Mouse (Mus musculus) G1E (cell line): ENCODE results near the gene Ranbp10. TPM values are rescaled to one million over a fixed set of nuclear protein-coding genes. Genes with fewer than 3 reads are reported as not detected.

Experiments
- ATAC-seq: 2 replicates; pipeline ENCODE4 v1.8.0; 2016; ENCODE audit warnings: mild to moderate bottlenecking; ENCODE audit not compliant: insufficient number of reproducible peaks, poor library complexity, low FRiP score, severe bottlenecking; ENCODE audit errors: extremely low read depth
- DNase-seq: peaks from one replicate; pipeline ENCODE4 v3.0.0; 2012; ENCODE audit warnings: low spot score
- H3K27me3 ChIP-seq: 2 replicates; pipeline ENCODE4 v1.6.1; 2012; ENCODE audit warnings: mild to moderate bottlenecking, low read length, inconsistent platforms; ENCODE audit not compliant: insufficient read depth
- H3K36me3 ChIP-seq: replicated peaks from 2 replicates; pipeline ENCODE3; 2012; ENCODE audit warnings: mild to moderate bottlenecking, inconsistent platforms
- H3K4me1 ChIP-seq: 2 replicates; pipeline ENCODE4 v1.6.1; 2012; ENCODE audit warnings: low read depth, low read length, inconsistent platforms, mixed read lengths; ENCODE audit not compliant: insufficient read depth
- H3K4me3 ChIP-seq: 2 replicates; pipeline ENCODE4 v1.5.1; 2012; ENCODE audit warnings: low read depth, mild to moderate bottlenecking, inconsistent platforms, low read length, moderate library complexity, mixed read lengths
- H3K9me3 ChIP-seq: replicated peaks from 2 replicates; pipeline ENCODE4 v1.6.1; 2012; ENCODE audit warnings: inconsistent platforms
- CTCF ChIP-seq: IDR thresholded peaks from 2 replicates; pipeline ENCODE4 v1.5.1; 2012; ENCODE audit warnings: low read depth, low read length, inconsistent platforms, mixed read lengths
- GATA1 ChIP-seq: IDR thresholded peaks from 2 replicates; pipeline ENCODE4 v1.6.1; 2012; ENCODE audit warnings: borderline replicate concordance, low read length, inconsistent platforms, mixed read lengths
- GATA2 ChIP-seq: IDR thresholded peaks from 2 replicates; pipeline ENCODE4 v1.6.1; 2012; ENCODE audit warnings: low read depth, low read length, inconsistent platforms, borderline replicate concordance
- POLR2AphosphoS5 ChIP-seq: IDR thresholded peaks from 2 replicates; pipeline ENCODE4 v1.6.1; 2012; ENCODE audit warnings: low read depth, low read length, inconsistent platforms; ENCODE audit not compliant: insufficient replicate concordance
- TAL1 ChIP-seq: conservative IDR thresholded peaks from 2 replicates; pipeline ENCODE4 v1.6.1; 2012; ENCODE audit warnings: low read depth, low read length, inconsistent platforms, mixed read lengths
- polyA plus RNA-seq: library from polyadenylated mRNA; stranded (reverse); fragments of >175 nt; gene quantifications from 2 replicates; pipeline ENCODE4 v1.2.3, GENCODE M21; 2012
- total RNA-seq, 2 experiments: library from RNA; stranded (forward) in 1 of 2; stranded (reverse) in 1 of 2; fragments of 200-1000 nt in 1 of 2; fragments of >200 nt in 1 of 2; fragmentation: Nextera tagmentation in 1 of 2; gene quantifications; 2 replicates each; pipeline ENCODE4 v1.2.3; 2014 to 2017

The Ranbp10 gene
- total and polyA plus RNA-seq, 3 experiments: 14.3 to 114 (median 29.3) TPM

- Histone ChIP-seq H3K36me3 (peaks cover 10% of the 10 kb centered on the region), H3K4me1 (peaks cover 11% of the 10 kb centered on the region), H3K4me3 (no peak overlapping the region), H3K9me3 (no peaks in the 10 kb centered on the region), H3K27me3 (0 out of 2 replicates have a peak, but pooled peaks cover 7% of the 10 kb centered on the region)
- peak; percentile 17 for DNase-seq
- TF ChIP-seq CTCF (no peak), POLR2AphosphoS5 (no peak), GATA1 (no peak), GATA2 (no peak), TAL1 (0 out of 2 replicates have a peak, but pooled peaks have one; percentile 16)
- no peak for ATAC-seq
Measured at GRCm38 (mm10) chr8:105732186-105732585, 95.0 kb downstream of the Ranbp10 start.

- TF ChIP-seq POLR2AphosphoS5 (no peak), GATA2 (no peak), CTCF (no peak), GATA1 (no peak), TAL1 (no peak)
- Histone ChIP-seq H3K4me1 (peaks cover 11% of the 10 kb centered on the region), H3K9me3 (no peaks in the 10 kb centered on the region), H3K27me3 (no peaks in the 10 kb centered on the region), H3K4me3 (no peak overlapping the region), H3K36me3 (peaks cover 26% of the 10 kb centered on the region)
- DNase-seq: no peak
- ATAC-seq: no peak
Measured at GRCm38 (mm10) chr8:105727397-105728124, 99.6 kb downstream of the Ranbp10 start.

GRCm38 (mm10) chr8:105725726-105726125, 101.4 kb downstream of the Ranbp10 start:
- ATAC-seq (no peak), DNase-seq (no peak)
- Histone ChIP-seq H3K36me3 (peaks cover 26% of the 10 kb centered on the region), H3K27me3 (no peaks in the 10 kb centered on the region), H3K4me3 (no peak overlapping the region), H3K9me3 (no peaks in the 10 kb centered on the region), H3K4me1 (no peaks in the 10 kb centered on the region)
- TF ChIP-seq POLR2AphosphoS5: no peak
- no peak for TF ChIP-seq CTCF

- no peak for DNase-seq
- H3K4me3 ChIP-seq: no peak overlapping the region
- TF ChIP-seq CTCF: no peak
- TF ChIP-seq GATA1: no peak
- TF ChIP-seq GATA2: no peak
- no peak for TF ChIP-seq POLR2AphosphoS5
- TF ChIP-seq TAL1: no peak
- no peak for ATAC-seq
- no peaks in the 10 kb centered on the region for H3K27me3 ChIP-seq
- peaks cover 23% of the 10 kb centered on the region for H3K36me3 ChIP-seq
- no peaks in the 10 kb centered on the region for H3K9me3 ChIP-seq
- peaks cover 3% of the 10 kb centered on the region; the same call in 1 of the 2 replicates for H3K4me1 ChIP-seq
Measured at GRCm38 (mm10) chr8:105722861-105723260, 104.3 kb downstream of the Ranbp10 start.

GRCm38 (mm10) chr8:105719637-105720036, 107.5 kb downstream of the Ranbp10 start:
- TF ChIP-seq TAL1 (no peak), POLR2AphosphoS5 (no peak), GATA1 (no peak), GATA2 (no peak), CTCF (no peak)
- ATAC-seq (no peak), DNase-seq (no peak)
- Histone ChIP-seq H3K9me3 (no peaks in the 10 kb centered on the region), H3K4me1 (peaks cover 6% of the 10 kb centered on the region; the same call in 1 of the 2 replicates), H3K27me3 (no peaks in the 10 kb centered on the region), H3K36me3 (peaks cover 19% of the 10 kb centered on the region), H3K4me3 (no peak overlapping the region)

Other genes starting within 250 kb of the Ranbp10 start
Only the 20 nearest of the 25 such genes appear.
- 2.4 TPM in 1 of 2 replicates, not detected in the other for gene Carmil2, start 141.1 kb downstream of the Ranbp10 start, total RNA-seq (2014; fragmentation: Nextera tagmentation)
- gene Carmil2, start 141.1 kb downstream of the Ranbp10 start, total RNA-seq (2017): 0.22 and 0.35 TPM in 2 replicates
- 0.59 and 0.89 TPM in 2 replicates for gene Carmil2, start 141.1 kb downstream of the Ranbp10 start, polyA plus RNA-seq
- gene Acd, start 126.2 kb downstream of the Ranbp10 start, total RNA-seq (2014; fragmentation: Nextera tagmentation): 44.1 and 51.9 TPM in 2 replicates
- gene Acd, start 126.2 kb downstream of the Ranbp10 start, total RNA-seq (2017): 25.8 and 28.7 TPM in 2 replicates
- 47.8 and 65.6 TPM in 2 replicates for gene Acd, start 126.2 kb downstream of the Ranbp10 start, polyA plus RNA-seq
- 3.6 and 6.2 TPM in 2 replicates for gene Pard6a, start 126.2 kb downstream of the Ranbp10 start, total RNA-seq (2014; fragmentation: Nextera tagmentation)
- 18.5 and 19.6 TPM in 2 replicates for gene Pard6a, start 126.2 kb downstream of the Ranbp10 start, total RNA-seq (2017)
- 6.2 and 6.6 TPM in 2 replicates for gene Pard6a, start 126.2 kb downstream of the Ranbp10 start, polyA plus RNA-seq
- gene 4933405L10Rik, start 119.7 kb downstream of the Ranbp10 start, total RNA-seq (2014; fragmentation: Nextera tagmentation): not detected in 2 replicates
- gene 4933405L10Rik, start 119.7 kb downstream of the Ranbp10 start, total RNA-seq (2017): not detected in 2 replicates
- 0.05 and 0.13 TPM in 2 replicates for gene 4933405L10Rik, start 119.7 kb downstream of the Ranbp10 start, polyA plus RNA-seq
- 9.5 and 16.8 TPM in 2 replicates for gene Enkd1, start 119.1 kb downstream of the Ranbp10 start, total RNA-seq (2014; fragmentation: Nextera tagmentation)
- 10.5 and 13.6 TPM in 2 replicates for gene Enkd1, start 119.1 kb downstream of the Ranbp10 start, total RNA-seq (2017)
- gene Enkd1, start 119.1 kb downstream of the Ranbp10 start, polyA plus RNA-seq: 52.5 and 62.1 TPM in 2 replicates
- gene Gfod2, start 68.7 kb downstream of the Ranbp10 start, total RNA-seq (2014; fragmentation: Nextera tagmentation): 0.92 and 4.4 TPM in 2 replicates
- 1.8 and 4.9 TPM in 2 replicates for gene Gfod2, start 68.7 kb downstream of the Ranbp10 start, total RNA-seq (2017)
- gene Gfod2, start 68.7 kb downstream of the Ranbp10 start, polyA plus RNA-seq: 2.6 and 3.0 TPM in 2 replicates
- not detected in 2 replicates for gene Tsnaxip1, start 381 bp upstream of the Ranbp10 start, total RNA-seq (2014; fragmentation: Nextera tagmentation)
- 0.06 and 0.16 TPM in 2 replicates for gene Tsnaxip1, start 381 bp upstream of the Ranbp10 start, total RNA-seq (2017)
- gene Tsnaxip1, start 381 bp upstream of the Ranbp10 start, polyA plus RNA-seq: not detected in 2 replicates
- gene Cenpt, start 25.9 kb upstream of the Ranbp10 start, total RNA-seq (2014; fragmentation: Nextera tagmentation): 25.2 and 31.4 TPM in 2 replicates
- 14.4 and 14.6 TPM in 2 replicates for gene Cenpt, start 25.9 kb upstream of the Ranbp10 start, total RNA-seq (2017)
- gene Cenpt, start 25.9 kb upstream of the Ranbp10 start, polyA plus RNA-seq: 12.7 and 12.9 TPM in 2 replicates
- gene Thap11, start 27.8 kb upstream of the Ranbp10 start, total RNA-seq (2014; fragmentation: Nextera tagmentation): 18.1 and 22.5 TPM in 2 replicates
- 35.8 and 42.5 TPM in 2 replicates for gene Thap11, start 27.8 kb upstream of the Ranbp10 start, total RNA-seq (2017)
- gene Thap11, start 27.8 kb upstream of the Ranbp10 start, polyA plus RNA-seq: 31.7 and 34.2 TPM in 2 replicates
- gene Nutf2, start 33.2 kb upstream of the Ranbp10 start, total RNA-seq (2014; fragmentation: Nextera tagmentation): 378 and 465 TPM in 2 replicates
- 87.1 and 116 TPM in 2 replicates for gene Nutf2, start 33.2 kb upstream of the Ranbp10 start, total RNA-seq (2017)
- 284 and 322 TPM in 2 replicates for gene Nutf2, start 33.2 kb upstream of the Ranbp10 start, polyA plus RNA-seq
- 32.7 and 53.4 TPM in 2 replicates for gene Edc4, start 53.5 kb upstream of the Ranbp10 start, total RNA-seq (2014; fragmentation: Nextera tagmentation)
- 39.7 and 43.0 TPM in 2 replicates for gene Edc4, start 53.5 kb upstream of the Ranbp10 start, total RNA-seq (2017)
- gene Edc4, start 53.5 kb upstream of the Ranbp10 start, polyA plus RNA-seq: 27.4 and 29.7 TPM in 2 replicates
- not detected in 2 replicates for gene Nrn1l, start 66.2 kb upstream of the Ranbp10 start, total RNA-seq (2014; fragmentation: Nextera tagmentation)
- 0.38 TPM in 1 of 2 replicates, not detected in the other for gene Nrn1l, start 66.2 kb upstream of the Ranbp10 start, total RNA-seq (2017)
- gene Nrn1l, start 66.2 kb upstream of the Ranbp10 start, polyA plus RNA-seq: 1.5 and 1.8 TPM in 2 replicates
- 26.1 and 32.1 TPM in 2 replicates for gene Pskh1, start 73.1 kb upstream of the Ranbp10 start, total RNA-seq (2014; fragmentation: Nextera tagmentation)
- gene Pskh1, start 73.1 kb upstream of the Ranbp10 start, total RNA-seq (2017): 21.3 and 22.7 TPM in 2 replicates
- 13.1 and 19.5 TPM in 2 replicates for gene Pskh1, start 73.1 kb upstream of the Ranbp10 start, polyA plus RNA-seq
- gene Ctrl, start 106.5 kb upstream of the Ranbp10 start, total RNA-seq (2014; fragmentation: Nextera tagmentation): not detected in 2 replicates
- gene Ctrl, start 106.5 kb upstream of the Ranbp10 start, total RNA-seq (2017): 0.38 and 1.1 TPM in 2 replicates
- 0.14 TPM in 1 of 2 replicates, not detected in the other for gene Ctrl, start 106.5 kb upstream of the Ranbp10 start, polyA plus RNA-seq
- 14.4 and 16.3 TPM in 2 replicates for gene Psmb10, start 111.1 kb upstream of the Ranbp10 start, total RNA-seq (2014; fragmentation: Nextera tagmentation)
- 15.3 and 19.7 TPM in 2 replicates for gene Psmb10, start 111.1 kb upstream of the Ranbp10 start, total RNA-seq (2017)
- gene Psmb10, start 111.1 kb upstream of the Ranbp10 start, polyA plus RNA-seq: 125 and 148 TPM in 2 replicates
- gene Lcat, start 116.0 kb upstream of the Ranbp10 start, total RNA-seq (2014; fragmentation: Nextera tagmentation): 0.92 TPM in 1 of 2 replicates, not detected in the other
- gene Lcat, start 116.0 kb upstream of the Ranbp10 start, total RNA-seq (2017): 0.17 and 0.22 TPM in 2 replicates
- gene Lcat, start 116.0 kb upstream of the Ranbp10 start, polyA plus RNA-seq: 0.29 and 0.40 TPM in 2 replicates
- gene Slc12a4, start 138.7 kb upstream of the Ranbp10 start, total RNA-seq (2014; fragmentation: Nextera tagmentation): 3.7 and 4.4 TPM in 2 replicates
- gene Slc12a4, start 138.7 kb upstream of the Ranbp10 start, total RNA-seq (2017): 6.6 and 7.2 TPM in 2 replicates
- gene Slc12a4, start 138.7 kb upstream of the Ranbp10 start, polyA plus RNA-seq: 7.4 and 8.7 TPM in 2 replicates
- gene Dpep3, start 152.1 kb upstream of the Ranbp10 start, total RNA-seq (2014; fragmentation: Nextera tagmentation): not detected in 2 replicates
- 0.05 TPM in 1 of 2 replicates, not detected in the other for gene Dpep3, start 152.1 kb upstream of the Ranbp10 start, total RNA-seq (2017)
- gene Dpep3, start 152.1 kb upstream of the Ranbp10 start, polyA plus RNA-seq: not detected in 2 replicates
- gene Dus2, start 164.0 kb upstream of the Ranbp10 start, total RNA-seq (2014; fragmentation: Nextera tagmentation): 20.9 and 21.7 TPM in 2 replicates
- gene Dus2, start 164.0 kb upstream of the Ranbp10 start, total RNA-seq (2017): 14.2 and 18.3 TPM in 2 replicates
- 3.6 and 3.9 TPM in 2 replicates for gene Dus2, start 164.0 kb upstream of the Ranbp10 start, polyA plus RNA-seq
- not detected in 2 replicates for gene Dpep2nb, start 178.6 kb upstream of the Ranbp10 start, total RNA-seq (2014; fragmentation: Nextera tagmentation)
- gene Dpep2nb, start 178.6 kb upstream of the Ranbp10 start, total RNA-seq (2017): 0.16 TPM in 1 of 2 replicates, not detected in the other
- not detected in 2 replicates for gene Dpep2nb, start 178.6 kb upstream of the Ranbp10 start, polyA plus RNA-seq